Mouse (Mus musculus): ENCODE results near the gene Lrmda. TPM values are rescaled to one million over a fixed set of nuclear protein-coding genes. Genes with fewer than 3 reads are reported as not detected.

Lrmda gene
- polyA plus RNA-seq, 1 experiment from 2014 or later: 0.94 TPM

DNA sequence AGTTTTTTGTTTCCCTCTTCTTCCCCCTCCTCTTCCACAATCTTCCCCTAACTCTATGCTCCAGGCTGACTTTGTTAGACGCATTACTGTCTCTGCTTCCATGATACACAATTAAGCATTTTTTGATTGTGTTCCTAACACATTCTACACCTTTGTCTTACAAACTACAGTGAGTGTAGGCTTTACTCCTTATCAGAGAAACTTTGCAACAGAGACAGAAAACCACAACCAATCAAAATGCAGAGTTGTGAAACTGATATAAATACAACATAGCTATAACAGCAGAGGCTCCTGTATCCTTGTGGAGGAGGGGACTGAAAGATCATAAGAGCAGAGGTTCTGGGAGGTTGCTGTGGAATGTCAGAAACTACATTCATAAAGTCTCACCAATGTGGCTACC, 933.5 kb downstream of the Lrmda start:
- Histone ChIP-seq H3K27ac (ENCODE audit: low read length) (no peak overlapping the region), H3K36me3 (ENCODE audit: control insufficient read depth, insufficient read depth, low read length) (no peaks in the 10 kb centered on the region), H3K9me3 (replicated peaks; ENCODE audit: control insufficient read depth, low read length) (no peaks in the 10 kb centered on the region), H3K4me2 (ENCODE audit: low read depth, low read length) (no peak overlapping the region), H3K9ac (ENCODE audit: low read length) (no peak overlapping the region), H3K27me3 (ENCODE audit: control insufficient read depth, insufficient read depth, low read length) (no peaks in the 10 kb centered on the region), H3K4me3 (replicated peaks; ENCODE audit: low read length) (no peak overlapping the region), H3K4me1 (ENCODE audit: control insufficient read depth, insufficient read depth, low read length) (peaks cover 4% of the 10 kb centered on the region; the same call in 1 of the 2 replicates)
- 84% methylated on average over 1 of the region's 1 CpGs for WGBS
- ATAC-seq (ENCODE audit: insufficient read depth, low FRiP score): no peak

- Histone ChIP-seq H3K4me3 (replicated peaks; ENCODE audit: low read length) (no peak overlapping the region), H3K4me2 (ENCODE audit: low read depth, low read length) (no peak overlapping the region), H3K9me3 (replicated peaks; ENCODE audit: control insufficient read depth, low read length) (no peaks in the 10 kb centered on the region), H3K4me1 (ENCODE audit: control insufficient read depth, insufficient read depth, low read length) (no peaks in the 10 kb centered on the region; the same call in 1 of the 2 replicates), H3K27ac (ENCODE audit: low read length) (no peak overlapping the region), H3K27me3 (ENCODE audit: control insufficient read depth, insufficient read depth, low read length) (no peaks in the 10 kb centered on the region), H3K36me3 (ENCODE audit: control insufficient read depth, insufficient read depth, low read length) (no peaks in the 10 kb centered on the region), H3K9ac (ENCODE audit: low read length) (no peak overlapping the region)
- 50% methylated on average over 1 of the region's 1 CpGs for WGBS
- no peak for ATAC-seq (ENCODE audit: insufficient read depth, low FRiP score)
These were observed 940.7 kb downstream of the Lrmda start for GRCm38 (mm10) chr14:22960166-22960565.

GRCm38 (mm10) chr14:22964796-22965660, 945.5 kb downstream of the Lrmda start:
- peak; percentile 80; the same call in 1 of the 2 replicates for ATAC-seq (ENCODE audit: insufficient read depth, low FRiP score)
- no peak overlapping the region for H3K9ac ChIP-seq (ENCODE audit: low read length)
- no peak overlapping the region for H3K4me2 ChIP-seq (ENCODE audit: low read depth, low read length)
- no peaks in the 10 kb centered on the region for H3K27me3 ChIP-seq (ENCODE audit: control insufficient read depth, insufficient read depth, low read length)
- no peaks in the 10 kb centered on the region; the same call in 1 of the 2 replicates for H3K4me1 ChIP-seq (ENCODE audit: control insufficient read depth, insufficient read depth, low read length)
- 62% methylated on average over 9 of the region's 9 CpGs for WGBS
- H3K4me3 ChIP-seq (replicated peaks; ENCODE audit: low read length): no peak overlapping the region
- peak overlapping the region; percentile 81 for H3K27ac ChIP-seq (ENCODE audit: low read length)
- no peaks in the 10 kb centered on the region for H3K36me3 ChIP-seq (ENCODE audit: control insufficient read depth, insufficient read depth, low read length)
- H3K9me3 ChIP-seq (replicated peaks; ENCODE audit: control insufficient read depth, low read length): no peaks in the 10 kb centered on the region

DNA sequence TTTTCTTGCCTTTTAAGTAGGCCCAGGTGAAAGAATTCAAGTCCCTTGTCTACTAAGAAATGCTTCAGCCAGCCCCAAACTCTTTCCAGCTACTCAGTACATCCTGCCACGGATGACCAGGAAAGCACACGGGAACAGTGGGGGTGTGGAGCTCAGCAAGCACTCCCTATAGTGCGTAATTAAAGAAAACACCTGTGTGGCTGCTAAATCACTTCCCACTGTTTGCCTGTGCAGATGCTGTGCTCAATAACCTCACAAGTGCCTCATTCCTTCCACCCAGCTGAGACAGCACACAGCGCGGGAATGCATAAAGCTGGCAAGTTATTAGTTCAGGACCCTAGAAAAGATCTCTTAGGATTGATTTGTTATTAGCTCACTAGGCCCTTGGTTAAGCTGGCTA, 949.2 kb downstream of the Lrmda start:
- no peak overlapping the region for H3K4me3 ChIP-seq (replicated peaks; ENCODE audit: low read length)
- no peak overlapping the region for H3K9ac ChIP-seq (ENCODE audit: low read length)
- no peak for ATAC-seq (ENCODE audit: insufficient read depth, low FRiP score)
- H3K9me3 ChIP-seq (replicated peaks; ENCODE audit: control insufficient read depth, low read length): no peaks in the 10 kb centered on the region
- WGBS: 70% methylated on average over 5 of the region's 5 CpGs
- no peaks in the 10 kb centered on the region for H3K27me3 ChIP-seq (ENCODE audit: control insufficient read depth, insufficient read depth, low read length)
- H3K36me3 ChIP-seq (ENCODE audit: control insufficient read depth, insufficient read depth, low read length): no peaks in the 10 kb centered on the region
- no peaks in the 10 kb centered on the region; the same call in 1 of the 2 replicates for H3K4me1 ChIP-seq (ENCODE audit: control insufficient read depth, insufficient read depth, low read length)
- no peak overlapping the region for H3K27ac ChIP-seq (ENCODE audit: low read length)
- H3K4me2 ChIP-seq (ENCODE audit: low read depth, low read length): no peak overlapping the region

GRCm38 (mm10) chr14:22986736-22987135, 967.2 kb downstream of the Lrmda start:
- no peaks in the 10 kb centered on the region for H3K27me3 ChIP-seq (ENCODE audit: control insufficient read depth, insufficient read depth, low read length)
- no peak overlapping the region for H3K4me3 ChIP-seq (replicated peaks; ENCODE audit: low read length)
- H3K36me3 ChIP-seq (ENCODE audit: control insufficient read depth, insufficient read depth, low read length): no peaks in the 10 kb centered on the region
- no peak overlapping the region for H3K9ac ChIP-seq (ENCODE audit: low read length)
- WGBS: 60% methylated on average over 2 of the region's 2 CpGs
- no peak overlapping the region for H3K4me2 ChIP-seq (ENCODE audit: low read depth, low read length)
- no peak for ATAC-seq (ENCODE audit: insufficient read depth, low FRiP score)
- H3K27ac ChIP-seq (ENCODE audit: low read length): no peak overlapping the region
- no peaks in the 10 kb centered on the region for H3K9me3 ChIP-seq (replicated peaks; ENCODE audit: control insufficient read depth, low read length)
- H3K4me1 ChIP-seq (ENCODE audit: control insufficient read depth, insufficient read depth, low read length): no peaks in the 10 kb centered on the region

GRCm38 (mm10) chr14:22988090-22988669, 968.7 kb downstream of the Lrmda start:
- Histone ChIP-seq H3K36me3 (ENCODE audit: control insufficient read depth, insufficient read depth, low read length) (no peaks in the 10 kb centered on the region), H3K4me3 (replicated peaks; ENCODE audit: low read length) (no peak overlapping the region), H3K27ac (ENCODE audit: low read length) (no peak overlapping the region), H3K4me1 (ENCODE audit: control insufficient read depth, insufficient read depth, low read length) (no peaks in the 10 kb centered on the region), H3K4me2 (ENCODE audit: low read depth, low read length) (no peak overlapping the region), H3K9ac (ENCODE audit: low read length) (no peak overlapping the region), H3K9me3 (replicated peaks; ENCODE audit: control insufficient read depth, low read length) (no peaks in the 10 kb centered on the region), H3K27me3 (ENCODE audit: control insufficient read depth, insufficient read depth, low read length) (no peaks in the 10 kb centered on the region)
- 83% methylated on average over 3 of the region's 3 CpGs for WGBS
- ATAC-seq (ENCODE audit: insufficient read depth, low FRiP score): no peak

GRCm38 (mm10) chr14:22995184-22995935, 975.8 kb downstream of the Lrmda start:
- no peak overlapping the region for H3K27ac ChIP-seq (ENCODE audit: low read length)
- no peaks in the 10 kb centered on the region for H3K4me1 ChIP-seq (ENCODE audit: control insufficient read depth, insufficient read depth, low read length)
- no peaks in the 10 kb centered on the region for H3K27me3 ChIP-seq (ENCODE audit: control insufficient read depth, insufficient read depth, low read length)
- H3K9me3 ChIP-seq (replicated peaks; ENCODE audit: control insufficient read depth, low read length): no peaks in the 10 kb centered on the region
- ATAC-seq (ENCODE audit: insufficient read depth, low FRiP score): no peak
- H3K4me2 ChIP-seq (ENCODE audit: low read depth, low read length): no peak overlapping the region
- no peaks in the 10 kb centered on the region for H3K36me3 ChIP-seq (ENCODE audit: control insufficient read depth, insufficient read depth, low read length)
- H3K9ac ChIP-seq (ENCODE audit: low read length): no peak overlapping the region
- 64% methylated on average over 8 of the region's 8 CpGs for WGBS
- no peak overlapping the region for H3K4me3 ChIP-seq (replicated peaks; ENCODE audit: low read length)

- H3K4me1 ChIP-seq (ENCODE audit: control insufficient read depth, insufficient read depth, low read length): no peaks in the 10 kb centered on the region
- no peak overlapping the region for H3K4me3 ChIP-seq (replicated peaks; ENCODE audit: low read length)
- no peaks in the 10 kb centered on the region for H3K9me3 ChIP-seq (replicated peaks; ENCODE audit: control insufficient read depth, low read length)
- no peaks in the 10 kb centered on the region for H3K36me3 ChIP-seq (ENCODE audit: control insufficient read depth, insufficient read depth, low read length)
- no peak overlapping the region for H3K4me2 ChIP-seq (ENCODE audit: low read depth, low read length)
- ATAC-seq (ENCODE audit: insufficient read depth, low FRiP score): no peak
- H3K27me3 ChIP-seq (ENCODE audit: control insufficient read depth, insufficient read depth, low read length): no peaks in the 10 kb centered on the region
- 93% methylated on average over 3 of the region's 3 CpGs for WGBS
- H3K27ac ChIP-seq (ENCODE audit: low read length): no peak overlapping the region
- no peak overlapping the region for H3K9ac ChIP-seq (ENCODE audit: low read length)
These were observed 979.4 kb downstream of the Lrmda start for GRCm38 (mm10) chr14:22998906-22999305.

DNA sequence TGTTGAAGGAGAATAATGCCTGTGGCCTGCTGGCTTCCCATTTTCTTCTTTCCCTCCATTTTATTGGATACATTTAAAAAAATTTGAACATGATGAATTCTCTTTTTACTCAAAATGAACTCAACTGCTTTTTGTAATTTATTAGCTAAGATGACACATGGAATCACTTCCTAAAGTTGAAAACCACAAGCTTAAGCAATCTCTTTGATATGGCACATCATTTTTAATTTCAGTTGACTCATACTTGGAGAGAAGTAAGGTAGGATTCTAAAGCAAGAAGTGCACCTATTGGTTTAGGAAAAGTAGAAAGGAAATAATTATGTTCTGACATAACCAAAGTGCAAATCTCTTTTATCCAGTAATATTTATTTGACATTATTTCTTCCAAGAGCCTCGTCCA, 992.5 kb downstream of the Lrmda start:
- Histone ChIP-seq H3K9ac (ENCODE audit: low read length) (no peak overlapping the region), H3K4me1 (ENCODE audit: control insufficient read depth, insufficient read depth, low read length) (peaks cover 14% of the 10 kb centered on the region), H3K4me2 (ENCODE audit: low read depth, low read length) (no peak overlapping the region), H3K27ac (ENCODE audit: low read length) (no peak overlapping the region), H3K36me3 (ENCODE audit: control insufficient read depth, insufficient read depth, low read length) (no peaks in the 10 kb centered on the region), H3K4me3 (replicated peaks; ENCODE audit: low read length) (no peak overlapping the region), H3K27me3 (ENCODE audit: control insufficient read depth, insufficient read depth, low read length) (no peaks in the 10 kb centered on the region), H3K9me3 (replicated peaks; ENCODE audit: control insufficient read depth, low read length) (no peaks in the 10 kb centered on the region)
- WGBS: 54% methylated on average over 1 of the region's 1 CpGs
- no peak for ATAC-seq (ENCODE audit: insufficient read depth, low FRiP score)
